Mouse (Mus musculus) intestine, embryonic 14.5 days (tissue): ENCODE results near the gene Tpi1. TPM values are rescaled to one million over a fixed set of nuclear protein-coding genes. Genes with fewer than 3 reads are reported as not detected.

ENCODE experiments used
- ATAC-seq: fragments of 200-750 bp; cut with Nextera tagmentation; replicated peaks from 2 replicates; pipeline ENCODE4 v1.8.0; 2017; ENCODE audit warnings: low read depth, moderate number of reproducible peaks, moderate TSS enrichment, moderate library complexity; ENCODE audit not compliant: low FRiP score, low TSS enrichment
- DNase-seq: peaks from one replicate; pipeline ENCODE4 v3.0.0-alpha.2; 2018; ENCODE audit warnings: low spot score
- H3K27ac ChIP-seq: fragments of 300-500 bp; sonication (generic); 2 replicates; pipeline ENCODE4 v1.5.1; 2014; ENCODE audit warnings: low read depth, mild to moderate bottlenecking, control low read depth
- H3K27me3 ChIP-seq: fragments of 300-500 bp; sonication (generic); replicated peaks from 2 replicates; pipeline ENCODE4 v1.6.1; 2014; ENCODE audit warnings: low read length, control low read depth; ENCODE audit not compliant: control insufficient read depth, insufficient read depth
- H3K36me3 ChIP-seq: fragments of 300-500 bp; sonication (generic); 2 replicates; pipeline ENCODE4 v1.6.1; 2014; ENCODE audit warnings: low read length, control low read depth; ENCODE audit not compliant: control insufficient read depth, insufficient read depth
- H3K4me1 ChIP-seq: fragments of 300-500 bp; sonication (generic); replicated peaks from 2 replicates; pipeline ENCODE4 v1.6.1; 2014; ENCODE audit warnings: low read length, control low read depth, mixed read lengths; ENCODE audit not compliant: control insufficient read depth, insufficient read depth
- H3K4me2 ChIP-seq: fragments of 300-500 bp; sonication (generic); 2 replicates; pipeline ENCODE4 v1.6.1; 2014; ENCODE audit warnings: low read length
- H3K4me3 ChIP-seq: fragments of 300-500 bp; sonication (generic); 2 replicates; pipeline ENCODE4 v1.5.1; 2014; ENCODE audit warnings: low read depth, low read length, control low read depth, mixed read lengths
- H3K9ac ChIP-seq: fragments of 300-500 bp; sonication (generic); 2 replicates; pipeline ENCODE4 v1.6.1; 2014; ENCODE audit warnings: mild to moderate bottlenecking, low read length
- H3K9me3 ChIP-seq: fragments of 300-500 bp; sonication (generic); 2 replicates; pipeline ENCODE4 v1.6.1; 2016; ENCODE audit warnings: low read length, control low read depth; ENCODE audit not compliant: control insufficient read depth
- WGBS: fragments of 180-500 bp; shearing (Covaris S2); extraction: QIAGEN DNeasy Blood & Tissue Kit; methylation state at CpG from one replicate; pipeline ENCODE4 v1.1.7; 2014; 5-methylcytosine and 5-hydroxymethylcytosine counted together
- polyA plus RNA-seq: library from polyadenylated mRNA; unstranded; fragments of >200 nt; fragmentation: Nextera tagmentation; extraction: Ambion mirVana; gene quantifications from 2 replicates; pipeline ENCODE4 v1.2.1, GENCODE M21; 2014

Gene Tpi1
- polyA plus RNA-seq, 1 experiment from 2014 or later, result 1,059 TPM

DNA sequence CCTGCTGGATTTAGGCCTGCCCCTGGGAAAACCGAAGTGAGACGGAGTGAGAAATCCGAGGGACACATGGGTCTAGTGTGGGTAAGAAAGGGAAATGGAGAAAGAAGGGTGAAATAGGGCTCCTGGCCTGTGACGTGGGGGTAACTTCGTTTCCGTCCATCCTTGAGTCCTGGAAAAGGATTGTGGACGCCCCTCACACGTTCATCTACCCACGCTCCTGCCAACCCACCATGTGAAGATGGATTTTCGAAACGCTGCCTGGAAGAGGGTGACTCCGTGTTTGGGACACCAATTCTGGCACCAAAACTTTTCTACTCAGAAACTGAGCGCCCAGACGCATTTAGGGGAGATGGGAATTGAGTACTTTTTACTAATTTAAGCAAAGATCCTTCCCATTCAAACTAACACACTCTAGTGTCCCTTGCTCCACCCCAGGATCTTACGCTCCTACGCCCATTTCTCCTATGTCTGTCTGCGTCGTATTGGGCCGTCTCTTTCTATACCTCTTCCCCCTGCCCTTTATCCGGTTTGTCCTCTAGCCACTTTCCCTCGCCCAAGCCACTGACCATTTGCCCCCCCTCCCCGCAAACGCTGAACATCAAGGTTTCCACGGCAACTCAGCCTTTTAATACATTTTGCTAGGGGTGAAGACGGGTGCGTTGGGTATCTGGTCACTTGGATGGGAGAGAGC is 43.9 kb upstream of the Tpi1 start:
- DNase-seq (no peak), ATAC-seq (no peak)
- Histone ChIP-seq H3K4me2 (peak overlapping the region; percentile 54), H3K4me3 (peak overlapping the region; percentile 60), H3K9ac (peak overlapping the region; percentile 83), H3K4me1 (peaks cover 24% of the 10 kb centered on the region), H3K9me3 (no peaks in the 10 kb centered on the region), H3K36me3 (peaks cover 8% of the 10 kb centered on the region; the same call in 1 of the 2 replicates), H3K27me3 (0 out of 2 replicates have a peak, but pooled peaks cover 4% of the 10 kb centered on the region), H3K27ac (peak overlapping the region; percentile 91)
- WGBS, result 28% methylated on average over 26 of the region's 26 CpGs

DNA sequence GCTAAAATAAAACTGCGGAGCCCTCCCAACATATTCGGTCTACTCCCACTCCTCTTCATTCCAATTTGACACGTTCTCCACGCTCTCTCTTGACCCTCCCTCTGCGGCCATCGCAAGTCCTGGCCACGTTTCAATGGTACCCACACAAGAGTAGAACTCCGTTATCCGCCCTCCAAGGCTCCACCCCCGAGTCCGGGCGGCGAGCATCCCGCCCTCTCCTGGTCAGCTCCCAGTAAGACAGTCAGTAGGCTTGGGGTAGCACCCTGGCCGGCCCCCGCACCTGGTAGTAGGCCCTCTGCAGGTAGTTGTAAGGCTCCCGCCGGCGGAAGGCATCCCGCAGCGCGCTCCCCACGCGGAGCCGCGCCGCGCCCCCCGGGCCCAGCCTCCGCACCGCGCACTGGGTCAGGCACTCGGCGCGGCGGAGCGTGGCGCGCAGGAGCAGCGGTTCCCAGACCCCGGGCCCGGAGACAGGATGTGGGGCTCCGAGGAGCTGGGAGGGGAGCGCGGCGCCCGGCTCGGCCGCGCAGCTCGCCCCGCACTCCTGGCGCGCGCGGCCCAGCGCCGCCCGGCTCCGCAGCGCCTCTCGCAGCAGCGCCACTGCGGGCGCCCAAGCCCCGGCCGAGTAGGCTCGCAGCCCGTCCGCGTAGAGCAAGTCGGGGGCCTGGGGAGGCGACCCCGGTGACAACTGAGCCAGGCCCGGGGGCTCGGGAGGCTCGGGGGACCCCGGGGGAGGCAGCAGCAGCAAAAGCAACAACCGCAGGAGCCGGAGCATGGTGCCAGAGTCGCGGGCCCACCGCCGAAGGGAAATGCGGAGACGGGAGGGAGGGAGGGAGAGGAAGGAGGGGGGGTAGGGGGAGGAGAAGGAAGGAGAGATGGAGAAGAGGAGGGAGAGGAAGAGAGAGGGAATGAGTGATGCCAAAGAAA is 43.1 kb upstream of the Tpi1 start, which contains the start of gene P3h3:
Gene P3h3 (minus strand): TSS at position 837 of the 924 bp plus-strand sequence.
- H3K36me3 ChIP-seq, result peaks cover 16% of the 10 kb centered on the region
- peaks cover 16% of the 10 kb centered on the region for H3K4me1 ChIP-seq
- H3K4me2 ChIP-seq, result peak within 1 kb of the TSS; percentile 54
- H3K4me3 ChIP-seq, result peak within 1 kb of the TSS; percentile 60
- no peaks in the 10 kb centered on the region for H3K9me3 ChIP-seq
- peak; percentile 83 for ATAC-seq
- DNase-seq, result peak; percentile 90
- H3K9ac ChIP-seq, result peak within 1 kb of the TSS; percentile 83
- under 1% methylated on average over 85 of the region's 86 CpGs for WGBS
- peak within 1 kb of the TSS; percentile 91 for H3K27ac ChIP-seq
- H3K27me3 ChIP-seq, result no peaks in the 10 kb centered on the region

DNA sequence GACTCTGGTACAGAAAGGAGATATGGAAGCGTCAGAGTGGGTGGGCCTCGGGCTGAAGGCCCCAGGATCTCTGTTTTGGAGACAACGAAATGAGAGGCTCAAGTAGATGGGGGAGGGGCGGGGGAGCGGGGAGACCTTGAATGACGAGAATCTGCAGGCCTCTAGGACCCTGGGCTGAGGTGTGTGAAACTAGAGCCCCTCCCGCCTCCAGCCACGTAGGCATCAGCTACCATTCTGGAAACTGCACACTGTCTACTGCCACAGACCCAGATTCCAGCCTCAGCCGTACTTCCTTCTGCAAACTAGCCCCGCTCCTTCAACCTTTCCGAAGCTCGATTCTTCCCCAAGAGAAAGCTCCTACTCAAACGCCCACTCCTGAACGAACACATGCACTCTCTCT is 42.2 kb upstream of the Tpi1 start:
- 8% methylated on average over 14 of the region's 14 CpGs for WGBS
- Histone ChIP-seq H3K4me1 (peaks cover 15% of the 10 kb centered on the region), H3K4me2 (peak overlapping the region; percentile 54), H3K9ac (peak overlapping the region; percentile 83), H3K27ac (peak overlapping the region; percentile 91), H3K4me3 (peak overlapping the region; percentile 60), H3K36me3 (peaks cover 20% of the 10 kb centered on the region), H3K27me3 (no peaks in the 10 kb centered on the region), H3K9me3 (no peaks in the 10 kb centered on the region)
- ATAC-seq (no peak; the same call in 1 of the 2 replicates), DNase-seq (no peak)

DNA sequence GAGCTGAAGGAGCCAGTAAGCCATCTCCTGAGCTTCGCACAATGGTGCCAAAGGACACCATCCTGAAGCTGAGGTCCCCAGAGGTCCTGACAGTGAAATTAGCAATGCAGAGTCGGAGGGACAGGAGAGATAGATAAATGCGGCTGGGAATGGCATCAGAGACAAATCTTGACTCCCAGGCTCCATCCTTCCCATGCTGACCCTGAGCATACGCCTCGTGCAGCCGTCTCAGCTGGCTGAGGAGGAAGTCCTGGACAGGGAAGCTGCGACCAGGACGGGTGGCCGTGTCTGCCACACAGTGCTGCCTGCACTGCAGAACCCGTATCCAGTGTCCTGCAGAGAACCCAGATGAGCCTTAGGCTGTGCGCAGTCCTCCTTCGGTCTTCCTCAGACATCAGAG is 40.6 kb upstream of the Tpi1 start:
- Histone ChIP-seq H3K4me1 (peaks cover 11% of the 10 kb centered on the region), H3K36me3 (peaks cover 20% of the 10 kb centered on the region)

DNA sequence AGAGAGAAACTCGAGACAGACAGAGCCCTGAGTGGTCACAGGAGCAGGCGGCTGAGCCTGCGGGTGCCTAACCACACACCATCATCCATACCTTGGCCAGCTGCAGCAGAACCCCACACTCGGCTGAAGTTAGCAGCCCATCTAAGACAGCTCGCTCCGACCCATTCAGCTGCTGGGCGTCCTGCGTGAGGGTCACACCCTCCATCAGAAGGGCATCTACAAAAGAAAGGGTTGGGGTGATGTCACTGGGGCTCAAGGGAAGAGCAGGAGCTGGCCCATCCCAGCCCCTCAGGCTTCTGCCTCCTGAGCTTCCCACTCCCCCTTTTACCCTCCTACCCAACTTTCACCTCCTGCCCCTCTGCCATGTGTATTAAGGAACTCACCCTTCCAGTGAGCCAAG is 36.4 kb upstream of the Tpi1 start:
- Histone ChIP-seq H3K27me3 (no peaks in the 10 kb centered on the region), H3K27ac (no peak overlapping the region), H3K4me3 (no peak overlapping the region), H3K9me3 (no peaks in the 10 kb centered on the region), H3K9ac (no peak overlapping the region), H3K4me1 (0 out of 2 replicates have a peak, but pooled peaks cover 5% of the 10 kb centered on the region), H3K36me3 (peaks cover 27% of the 10 kb centered on the region), H3K4me2 (no peak overlapping the region)
- WGBS, result 52% methylated on average over 8 of the region's 8 CpGs
- ATAC-seq (no peak), DNase-seq (no peak)

More for the DNA sequence above, 40.6 kb upstream of the Tpi1 start:
- H3K4me2 ChIP-seq, result no peak overlapping the region
- no peak for ATAC-seq
- no peak overlapping the region for H3K27ac ChIP-seq
- no peak for DNase-seq
- H3K9me3 ChIP-seq, result no peaks in the 10 kb centered on the region
- no peak overlapping the region for H3K4me3 ChIP-seq
- H3K9ac ChIP-seq, result no peak overlapping the region
- no peaks in the 10 kb centered on the region for H3K27me3 ChIP-seq
- WGBS, result 71% methylated on average over 12 of the region's 12 CpGs

GRCm38 (mm10) chr6:124847305-124847704 is 33.2 kb upstream of the Tpi1 start:
- H3K36me3 ChIP-seq, result peaks cover 29% of the 10 kb centered on the region
- no peak overlapping the region for H3K4me3 ChIP-seq
- WGBS, result 10% methylated on average over 9 of the region's 9 CpGs
- no peaks in the 10 kb centered on the region for H3K9me3 ChIP-seq
- DNase-seq (peak; percentile 100), ATAC-seq (peak; percentile 45)
- H3K4me1 ChIP-seq, result 0 out of 2 replicates have a peak, but pooled peaks cover 5% of the 10 kb centered on the region
- no peaks in the 10 kb centered on the region for H3K27me3 ChIP-seq
- H3K4me2 ChIP-seq, result no peak overlapping the region
- no peak overlapping the region for H3K27ac ChIP-seq
- no peak overlapping the region for H3K9ac ChIP-seq

DNA sequence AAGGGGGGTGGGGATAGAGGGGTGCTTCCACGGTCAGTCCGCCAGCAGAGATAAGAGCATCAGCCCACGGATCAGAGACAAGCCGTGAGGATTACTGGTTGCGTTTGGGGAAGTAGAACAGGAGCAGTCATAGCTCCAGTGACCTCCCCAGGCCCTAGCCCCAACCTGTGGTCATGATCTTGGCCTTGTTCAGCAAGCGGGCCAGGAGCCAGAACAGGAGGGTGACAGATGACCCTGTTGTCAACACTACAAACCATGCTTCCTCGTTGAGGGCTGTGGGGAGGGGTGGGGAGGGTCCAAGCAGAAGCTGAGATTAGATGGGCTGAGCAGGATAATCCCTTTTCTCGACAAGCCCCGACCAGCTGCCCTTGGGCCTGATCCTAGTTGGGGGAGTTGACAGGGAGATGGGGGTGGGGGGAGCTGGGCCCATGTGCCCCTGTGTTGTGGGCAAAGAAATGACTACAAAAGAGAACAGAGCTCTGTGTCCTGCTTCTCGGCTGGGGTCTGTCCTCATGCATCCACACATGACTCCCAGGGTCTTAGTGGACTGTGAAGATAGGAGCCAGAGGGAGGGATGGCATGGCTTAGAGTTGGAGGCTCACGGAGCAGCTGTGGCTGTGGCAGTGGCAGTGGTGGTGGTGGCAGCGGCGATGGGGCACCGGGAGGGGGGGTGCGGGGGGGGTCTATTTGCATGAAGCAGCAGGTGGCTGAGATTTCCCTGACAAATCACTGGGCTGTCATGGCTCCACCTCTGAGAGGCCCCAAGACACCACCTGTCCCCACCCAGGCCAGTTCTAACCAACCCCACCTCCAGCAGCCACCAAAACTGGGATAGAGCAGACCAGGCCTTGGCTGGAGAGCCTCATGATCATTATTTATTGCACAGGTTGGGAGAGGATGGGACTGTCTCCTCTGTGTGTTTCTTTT is 26.4 kb upstream of the Tpi1 start, which contains the start of gene Gnb3:
Gene Gnb3 (minus strand): TSS at position 35 of the 927 bp plus-strand sequence.
- ATAC-seq (0 out of 2 replicates have a peak, but pooled peaks have one; percentile 16), DNase-seq (no peak)
- Histone ChIP-seq H3K27ac (no peak within 1 kb of the TSS), H3K36me3 (peaks cover 17% of the 10 kb centered on the region), H3K4me1 (peaks cover 7% of the 10 kb centered on the region), H3K4me3 (no peak within 1 kb of the TSS), H3K27me3 (no peaks in the 10 kb centered on the region), H3K4me2 (0 out of 2 replicates have a peak within 1 kb of the TSS, but pooled peaks have one; percentile 7), H3K9me3 (no peaks in the 10 kb centered on the region), H3K9ac (peak within 1 kb of the TSS; percentile 16; the same call in 1 of the 2 replicates)
- WGBS, result 33% methylated on average over 15 of the region's 15 CpGs
